Mouse (Mus musculus): ENCODE measurements around the gene Cyp2j9.
"Not testable (repeated sequence)": the region's sequence is repeated elsewhere in the genome, so short reads cannot be mapped to it uniquely, and the experiment has no call there.

The Cyp2j9 gene

DNA sequence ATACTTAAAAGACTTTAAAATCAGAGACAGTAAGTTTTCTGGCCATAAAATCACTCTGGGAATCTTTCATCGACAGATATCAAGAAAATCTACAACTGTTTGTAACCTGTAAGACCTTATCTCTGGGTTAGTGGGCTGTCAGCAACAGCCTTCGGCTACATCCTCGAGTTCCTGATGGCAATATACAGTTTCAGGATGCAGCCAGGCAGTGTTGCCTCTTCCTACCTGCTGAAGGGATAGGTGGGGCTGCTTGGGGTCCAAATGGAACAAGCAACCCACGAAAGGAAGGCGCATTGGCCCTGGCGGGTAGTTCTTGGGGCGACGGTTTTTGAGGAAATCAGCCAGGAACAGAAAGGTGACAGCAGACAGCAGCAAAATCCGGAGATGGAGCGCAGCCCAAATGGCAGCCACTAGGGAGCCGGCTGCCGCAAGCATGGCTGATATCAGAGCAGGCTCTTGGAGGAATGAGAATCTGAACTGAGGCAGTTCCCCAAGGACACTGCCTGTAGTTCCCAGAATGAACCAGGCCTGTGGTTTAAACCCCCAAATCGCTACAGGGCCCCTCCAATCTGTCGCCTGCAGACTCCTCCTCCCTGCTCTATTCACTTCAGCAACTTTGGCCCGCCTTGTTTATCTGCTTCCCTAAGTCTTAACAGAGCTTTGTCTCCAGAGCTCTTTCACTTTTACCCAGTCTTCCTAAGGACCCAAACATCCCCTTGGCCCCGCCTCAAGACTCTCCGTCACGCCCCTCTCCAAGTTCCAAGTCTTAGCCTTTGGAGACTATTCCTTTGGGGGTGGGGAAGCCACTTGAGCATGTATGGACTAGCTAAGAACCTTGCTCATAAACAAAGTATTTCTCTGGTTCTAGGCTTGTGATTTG, at the start of gene Cyp2j9:
Gene Cyp2j9 (minus strand): TSS at position 668 of the 880 bp plus-strand sequence.
- H3K36me3 ChIP-seq (ENCODE audit: control insufficient read depth, insufficient read depth, low read length, poor library complexity, severe bottlenecking), result no peaks in the 10 kb centered on the region
- peak; percentile 2 for DNase-seq (ENCODE audit: low read depth, low spot score)
- H3K27me3 ChIP-seq (ENCODE audit: control insufficient read depth, insufficient read depth, low read length, poor library complexity, severe bottlenecking), result no peaks in the 10 kb centered on the region

DNA sequence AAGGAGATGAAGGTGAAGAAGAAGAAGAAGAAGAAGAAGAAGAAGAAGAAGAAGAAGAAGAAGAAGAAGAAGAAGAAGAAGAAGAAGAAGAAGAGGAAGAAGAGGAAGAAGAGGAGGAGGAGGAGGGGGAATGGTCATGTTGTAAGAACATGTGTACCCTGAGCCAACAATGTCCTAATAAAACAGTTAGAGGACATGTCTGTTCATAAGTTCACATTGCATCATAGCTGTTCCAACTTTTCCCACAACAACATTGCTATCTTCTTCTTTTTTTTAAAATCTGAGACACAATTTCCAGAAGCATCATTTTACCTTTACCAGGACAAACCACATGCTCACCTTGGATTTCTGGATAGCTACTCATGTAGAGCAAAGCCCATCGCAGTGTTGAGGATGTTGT, 44.1 kb upstream of the Cyp2j9 start:
- no peak for DNase-seq (ENCODE audit: low read depth, low spot score)
- Histone ChIP-seq H3K27me3 (ENCODE audit: control insufficient read depth, insufficient read depth, low read length, poor library complexity, severe bottlenecking) (no peaks in the 10 kb centered on the region), H3K36me3 (ENCODE audit: control insufficient read depth, insufficient read depth, low read length, poor library complexity, severe bottlenecking) (no peaks in the 10 kb centered on the region)

- H3K36me3 ChIP-seq (ENCODE audit: control insufficient read depth, insufficient read depth, low read length, poor library complexity, severe bottlenecking), result no peaks in the 10 kb centered on the region
- H3K27me3 ChIP-seq (ENCODE audit: control insufficient read depth, insufficient read depth, low read length, poor library complexity, severe bottlenecking), result no peaks in the 10 kb centered on the region
- DNase-seq (ENCODE audit: low read depth, low spot score), result no peak
Observed at GRCm38 (mm10) chr4:96622474-96622873, 31.1 kb upstream of the Cyp2j9 start.

- H3K36me3 ChIP-seq (ENCODE audit: control insufficient read depth, insufficient read depth, low read length, poor library complexity, severe bottlenecking), result no peaks in the 10 kb centered on the region
- H3K27me3 ChIP-seq (ENCODE audit: control insufficient read depth, insufficient read depth, low read length, poor library complexity, severe bottlenecking), result no peaks in the 10 kb centered on the region
- DNase-seq (ENCODE audit: low read depth, low spot score), result peak; percentile 1
Observed at GRCm38 (mm10) chr4:96591791-96592150, 393 bp upstream of the Cyp2j9 start.

DNA sequence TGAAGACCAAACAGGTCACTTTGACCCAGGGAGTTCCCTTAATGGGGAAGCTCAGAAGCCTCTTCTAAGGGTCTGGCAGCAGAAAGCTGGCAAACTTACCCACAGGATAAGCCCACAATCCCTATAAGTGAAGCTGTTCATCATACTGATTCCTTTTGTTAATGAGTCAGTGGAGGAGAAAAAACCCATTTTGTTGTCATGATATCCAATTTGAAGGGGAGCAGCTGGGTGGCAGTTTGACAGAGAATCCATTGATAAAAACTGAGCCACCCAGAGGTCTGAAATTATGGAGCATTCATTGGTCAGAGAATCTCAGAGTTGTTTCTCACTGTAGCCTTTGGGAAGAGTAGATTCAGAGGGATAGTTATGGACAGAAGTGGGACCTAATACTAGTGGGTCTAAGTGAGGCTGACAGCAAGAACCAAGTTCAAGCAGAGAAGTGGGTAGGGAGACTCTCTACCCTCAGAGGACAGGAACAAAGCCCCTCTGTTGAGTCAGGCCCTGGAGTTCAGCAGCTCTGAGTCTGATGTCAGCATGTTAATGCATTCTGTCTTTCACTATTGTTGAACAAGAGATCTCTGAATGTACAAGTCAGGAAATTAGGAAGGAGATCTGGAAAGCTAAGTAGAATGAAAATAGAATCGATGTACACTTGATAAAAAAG, 9.8 kb downstream of the Cyp2j9 start:
- H3K27me3 ChIP-seq (ENCODE audit: control insufficient read depth, insufficient read depth, low read length, poor library complexity, severe bottlenecking), result no peaks in the 10 kb centered on the region
- DNase-seq (ENCODE audit: low read depth, low spot score), result no peak
- no peaks in the 10 kb centered on the region for H3K36me3 ChIP-seq (ENCODE audit: control insufficient read depth, insufficient read depth, low read length, poor library complexity, severe bottlenecking)

DNA sequence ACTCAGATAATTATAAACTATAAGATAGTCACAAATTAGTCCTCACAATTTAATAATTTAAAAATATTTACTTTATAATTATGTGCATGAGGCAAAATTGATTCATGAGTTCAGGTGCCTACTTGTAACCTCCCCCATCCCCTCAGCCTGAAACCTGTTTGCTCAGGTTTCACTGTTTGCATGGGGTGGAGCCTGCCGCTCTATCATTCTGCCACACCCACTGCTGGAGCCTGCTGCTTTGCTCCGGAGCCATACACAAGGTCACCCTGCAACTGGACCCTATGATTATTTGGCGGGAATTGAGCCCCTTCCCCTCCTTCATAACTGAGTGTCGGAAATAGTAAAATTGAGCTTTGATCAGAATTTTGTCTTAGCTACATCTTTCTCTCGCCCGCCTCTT, 11.0 kb downstream of the Cyp2j9 start:
- DNase-seq (ENCODE audit: low read depth, low spot score), result not testable (repeated sequence)

DNA sequence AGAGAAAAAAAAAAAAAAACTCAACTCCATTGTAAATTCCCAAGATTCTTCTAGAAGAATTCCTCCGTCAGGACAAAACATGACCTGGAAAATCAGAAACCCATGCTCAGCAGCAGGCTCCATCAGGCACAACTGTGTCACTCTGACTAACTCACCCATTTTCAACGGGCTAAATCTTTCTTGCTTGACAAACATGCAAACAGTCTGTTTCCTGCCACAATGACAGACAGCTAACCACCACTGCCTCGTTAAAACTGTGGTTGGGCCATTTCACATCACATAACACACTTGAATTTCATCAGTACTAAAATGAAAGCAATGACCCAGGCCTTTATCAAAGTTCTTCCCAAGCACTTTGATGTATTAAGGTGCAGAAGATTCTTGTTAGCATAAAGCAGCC, 21.9 kb downstream of the Cyp2j9 start:
- no peak for DNase-seq (ENCODE audit: low read depth, low spot score)
- Histone ChIP-seq H3K27me3 (ENCODE audit: control insufficient read depth, insufficient read depth, low read length, poor library complexity, severe bottlenecking) (no peaks in the 10 kb centered on the region), H3K36me3 (ENCODE audit: control insufficient read depth, insufficient read depth, low read length, poor library complexity, severe bottlenecking) (no peaks in the 10 kb centered on the region)

More for the DNA sequence above, 11.0 kb downstream of the Cyp2j9 start:
- not testable (repeated sequence) for H3K36me3 ChIP-seq (ENCODE audit: control insufficient read depth, insufficient read depth, low read length, poor library complexity, severe bottlenecking); H3K27me3 ChIP-seq (ENCODE audit: control insufficient read depth, insufficient read depth, low read length, poor library complexity, severe bottlenecking)

DNA sequence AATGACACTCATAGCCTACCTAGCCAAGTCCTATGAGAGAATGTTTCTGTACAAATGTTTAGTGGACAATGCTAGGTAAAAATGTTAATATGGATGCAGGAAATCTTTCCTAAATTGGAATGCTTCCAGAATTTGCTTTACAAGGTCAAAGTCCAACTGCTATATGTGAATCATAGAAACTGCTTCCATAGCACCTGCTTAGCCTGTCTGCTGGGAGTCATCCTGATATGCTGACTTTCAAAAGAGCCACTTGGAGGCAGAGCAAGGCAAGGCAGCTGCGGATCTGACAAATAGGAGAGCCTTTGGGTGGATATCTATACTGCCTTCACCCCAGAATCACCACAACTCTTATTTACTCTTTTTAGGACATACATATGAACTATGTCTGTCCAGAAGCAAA, 23.4 kb downstream of the Cyp2j9 start:
- DNase-seq (ENCODE audit: low read depth, low spot score), result no peak
- no peaks in the 10 kb centered on the region for H3K36me3 ChIP-seq (ENCODE audit: control insufficient read depth, insufficient read depth, low read length, poor library complexity, severe bottlenecking)
- H3K27me3 ChIP-seq (ENCODE audit: control insufficient read depth, insufficient read depth, low read length, poor library complexity, severe bottlenecking), result no peaks in the 10 kb centered on the region

DNA sequence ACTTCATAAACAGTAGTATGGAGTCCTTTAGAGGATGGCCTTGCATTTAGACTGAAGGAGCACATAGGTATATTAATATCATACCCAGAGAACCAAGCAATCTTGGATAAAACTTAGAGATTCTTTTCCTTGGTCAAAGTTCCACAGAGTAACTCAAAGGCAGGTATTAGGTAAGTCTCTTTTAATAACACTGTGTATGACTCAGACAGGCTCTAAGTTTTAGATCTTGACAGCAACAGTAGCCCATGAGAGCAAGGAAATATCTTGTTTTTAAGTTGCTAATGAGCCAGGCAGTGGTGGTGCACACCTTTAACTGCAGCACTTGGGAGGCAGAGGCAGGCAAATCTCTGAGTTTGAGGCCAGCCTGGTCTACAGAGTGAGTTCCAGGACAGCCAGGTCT, 25.6 kb downstream of the Cyp2j9 start:
- H3K36me3 ChIP-seq (ENCODE audit: control insufficient read depth, insufficient read depth, low read length, poor library complexity, severe bottlenecking), result no peaks in the 10 kb centered on the region
- DNase-seq (ENCODE audit: low read depth, low spot score), result no peak
- no peaks in the 10 kb centered on the region for H3K27me3 ChIP-seq (ENCODE audit: control insufficient read depth, insufficient read depth, low read length, poor library complexity, severe bottlenecking)

DNA sequence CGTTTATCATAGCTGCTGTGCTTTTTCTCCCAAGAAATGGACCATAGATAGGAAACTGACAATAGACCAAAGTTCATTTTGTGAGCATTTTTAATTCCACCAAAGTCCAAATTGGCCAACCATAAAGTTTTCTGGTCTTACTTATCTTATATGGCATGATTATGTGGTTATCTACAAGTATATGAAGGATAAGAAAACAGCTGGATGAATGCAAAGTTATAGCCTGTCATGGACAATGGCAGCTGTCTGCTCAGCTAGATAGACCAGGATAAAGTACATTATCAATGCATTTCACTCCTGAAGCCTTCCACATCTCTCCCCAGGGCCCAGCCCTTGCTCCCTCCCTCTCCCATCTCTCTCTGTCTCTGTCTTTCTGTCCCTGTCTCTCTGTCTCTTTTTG, 30.9 kb downstream of the Cyp2j9 start:
- H3K27me3 ChIP-seq (ENCODE audit: control insufficient read depth, insufficient read depth, low read length, poor library complexity, severe bottlenecking), result no peaks in the 10 kb centered on the region
- no peak for DNase-seq (ENCODE audit: low read depth, low spot score)
- H3K36me3 ChIP-seq (ENCODE audit: control insufficient read depth, insufficient read depth, low read length, poor library complexity, severe bottlenecking), result no peaks in the 10 kb centered on the region

- DNase-seq (ENCODE audit: low read depth, low spot score), result no peak
- H3K27me3 ChIP-seq (ENCODE audit: control insufficient read depth, insufficient read depth, low read length, poor library complexity, severe bottlenecking), result no peaks in the 10 kb centered on the region
- H3K36me3 ChIP-seq (ENCODE audit: control insufficient read depth, insufficient read depth, low read length, poor library complexity, severe bottlenecking), result no peaks in the 10 kb centered on the region
Observed at GRCm38 (mm10) chr4:96559781-96560180, 31.6 kb downstream of the Cyp2j9 start.

- H3K36me3 ChIP-seq (ENCODE audit: control insufficient read depth, insufficient read depth, low read length, poor library complexity, severe bottlenecking), result no peaks in the 10 kb centered on the region
- no peak for DNase-seq (ENCODE audit: low read depth, low spot score)
- H3K27me3 ChIP-seq (ENCODE audit: control insufficient read depth, insufficient read depth, low read length, poor library complexity, severe bottlenecking), result no peaks in the 10 kb centered on the region
Observed at GRCm38 (mm10) chr4:96553133-96553819, 38.1 kb downstream of the Cyp2j9 start, which contains the start of gene Cyp2j6. TSS of gene Cyp2j6 (minus strand) at chr4:96553661.

- Histone ChIP-seq H3K27me3 (ENCODE audit: control insufficient read depth, insufficient read depth, low read length, poor library complexity, severe bottlenecking) (no peaks in the 10 kb centered on the region), H3K36me3 (ENCODE audit: control insufficient read depth, insufficient read depth, low read length, poor library complexity, severe bottlenecking) (no peaks in the 10 kb centered on the region)
- no peak for DNase-seq (ENCODE audit: low read depth, low spot score)
Observed at GRCm38 (mm10) chr4:96551619-96552018, 39.8 kb downstream of the Cyp2j9 start.

DNA sequence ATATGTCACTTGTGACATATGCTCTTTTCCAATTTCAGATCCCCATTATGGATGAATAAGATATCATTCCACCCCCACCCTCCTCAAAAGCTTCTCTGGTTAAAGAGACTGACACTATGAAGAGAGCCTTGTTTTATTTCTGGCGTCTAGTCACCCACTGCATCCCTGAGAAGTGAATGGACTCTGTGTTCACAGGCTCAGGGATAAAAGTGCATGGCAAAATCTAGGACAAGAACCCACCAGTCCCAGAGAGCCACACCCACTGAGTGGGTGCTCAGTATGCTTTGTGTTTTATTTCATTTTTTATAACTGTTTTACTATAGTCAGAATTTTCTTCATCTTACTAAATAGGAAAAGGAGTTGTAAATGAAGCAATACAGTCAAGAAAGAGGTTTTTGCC, 45.4 kb downstream of the Cyp2j9 start:
- no peak for DNase-seq (ENCODE audit: low read depth, low spot score)
- Histone ChIP-seq H3K27me3 (ENCODE audit: control insufficient read depth, insufficient read depth, low read length, poor library complexity, severe bottlenecking) (no peaks in the 10 kb centered on the region), H3K36me3 (ENCODE audit: control insufficient read depth, insufficient read depth, low read length, poor library complexity, severe bottlenecking) (no peaks in the 10 kb centered on the region)

GRCm38 (mm10) chr4:96525772-96526171, 65.6 kb downstream of the Cyp2j9 start:
- H3K36me3 ChIP-seq (ENCODE audit: control insufficient read depth, insufficient read depth, low read length, poor library complexity, severe bottlenecking), result no peaks in the 10 kb centered on the region
- no peaks in the 10 kb centered on the region for H3K27me3 ChIP-seq (ENCODE audit: control insufficient read depth, insufficient read depth, low read length, poor library complexity, severe bottlenecking)
- no peak for DNase-seq (ENCODE audit: low read depth, low spot score)
